Mouse (Mus musculus) G1E (cell line): ENCODE results near the gene Zbtb12.

Source experiments
- CTCF ChIP-seq: IDR thresholded peaks from 2 replicates; pipeline ENCODE4 v1.5.1; 2012; ENCODE audit warnings: low read depth, low read length, inconsistent platforms, mixed read lengths
- GATA2 ChIP-seq: IDR thresholded peaks from 2 replicates; pipeline ENCODE4 v1.6.1; 2012; ENCODE audit warnings: low read depth, low read length, inconsistent platforms, borderline replicate concordance
- TAL1 ChIP-seq: conservative IDR thresholded peaks from 2 replicates; pipeline ENCODE4 v1.6.1; 2012; ENCODE audit warnings: low read depth, low read length, inconsistent platforms, mixed read lengths

DNA sequence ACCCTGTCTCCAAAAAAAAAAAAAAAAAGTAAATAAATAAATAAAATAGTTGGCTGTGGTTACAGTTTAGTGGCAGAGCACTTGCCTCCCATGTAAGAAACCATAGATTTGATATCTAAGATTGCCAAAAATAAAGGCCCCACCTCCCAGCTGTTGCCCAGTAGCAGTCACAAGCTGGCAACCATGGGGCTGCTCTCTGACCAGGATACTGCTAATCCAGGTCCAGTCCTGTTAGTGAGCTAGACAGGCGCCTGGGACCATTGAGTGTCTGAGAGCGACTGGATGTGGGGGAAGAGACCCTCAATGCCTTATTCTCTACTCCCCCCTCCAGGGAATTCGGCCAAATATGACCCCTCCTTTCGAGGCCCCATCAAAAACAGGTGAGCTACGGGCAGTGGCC, 37.0 kb downstream of the Zbtb12 start:
- no peak for TF ChIP-seq CTCF
- TF ChIP-seq TAL1 = no peak
- no peak for TF ChIP-seq GATA2
